Mouse (Mus musculus) limb, embryonic 15.5 days (tissue): Measurements from ENCODE around the gene Fam210b. TPM values are rescaled to one million over a fixed set of nuclear protein-coding genes. Genes with fewer than 3 reads are reported as not detected.

Experiments
- polyA plus RNA-seq: library from polyadenylated mRNA; unstranded; fragments of >200 nt; fragmentation: Nextera tagmentation; extraction: Ambion mirVana; gene quantifications from 2 replicates; pipeline ENCODE4 v1.2.1, GENCODE M21; 2015

The Fam210b gene
- polyA plus RNA-seq, 1 experiment from 2014 or later, result 16.8 TPM

Other genes starting within 250 kb of the Fam210b start
- not detected in 2 replicates for gene Mc3r, start 97.1 kb upstream of the Fam210b start, polyA plus RNA-seq
- 73.6 and 76.8 TPM in 2 replicates for gene Aurka, start 25.0 kb downstream of the Fam210b start, polyA plus RNA-seq
- 32.9 and 33.0 TPM in 2 replicates for gene Cstf1, start 25.1 kb downstream of the Fam210b start, polyA plus RNA-seq
- gene Cass4, start 48.2 kb downstream of the Fam210b start, polyA plus RNA-seq, result 0.33 and 0.46 TPM in 2 replicates
- 74.7 and 79.9 TPM in 2 replicates for gene Rtf2, start 95.0 kb downstream of the Fam210b start, polyA plus RNA-seq
- 1.5 and 1.7 TPM in 2 replicates for gene Gcnt7, start 113.0 kb downstream of the Fam210b start, polyA plus RNA-seq
- 0.22 and 0.45 TPM in 2 replicates for gene Fam209, start 127.0 kb downstream of the Fam210b start, polyA plus RNA-seq
- 20.1 and 20.4 TPM in 2 replicates for gene Tfap2c, start 204.0 kb downstream of the Fam210b start, polyA plus RNA-seq